Mouse (Mus musculus) ES-Bruce4 (cell line): Measurements from ENCODE around the gene Lysmd1. TPM values are rescaled to one million over a fixed set of nuclear protein-coding genes. Genes with fewer than 3 reads are reported as not detected.

Experiments
- H3K27ac ChIP-seq: 2 replicates; pipeline ENCODE4 v1.5.1; 2012; ENCODE audit warnings: low read length, inconsistent platforms; ENCODE audit not compliant: insufficient read depth
- H3K27me3 ChIP-seq: 2 replicates; pipeline ENCODE4 v1.6.1; 2012; ENCODE audit warnings: mild to moderate bottlenecking, low read length, inconsistent platforms; ENCODE audit not compliant: control insufficient read depth, poor library complexity, insufficient read depth, severe bottlenecking
- H3K36me3 ChIP-seq: 2 replicates; pipeline ENCODE4 v1.6.1; 2012; ENCODE audit warnings: inconsistent platforms, mild to moderate bottlenecking, low read length, moderate library complexity; ENCODE audit not compliant: control insufficient read depth, poor library complexity, insufficient read depth, severe bottlenecking
- H3K4me1 ChIP-seq: one replicate; pipeline ENCODE4 v1.8.1; 2011; ENCODE audit warnings: low read length; ENCODE audit not compliant: control insufficient read depth, insufficient read depth
- H3K4me3 ChIP-seq: 2 replicates; pipeline ENCODE4 v1.5.1; 2011; ENCODE audit warnings: low read depth, mild to moderate bottlenecking, low read length
- H3K9ac ChIP-seq: 2 replicates; pipeline ENCODE4 v1.6.1; 2012; ENCODE audit warnings: low read depth, mild to moderate bottlenecking, inconsistent platforms; ENCODE audit not compliant: poor library complexity, severe bottlenecking
- H3K9me3 ChIP-seq: replicated peaks from 2 replicates; pipeline ENCODE4 v1.6.1; 2012; ENCODE audit warnings: mild to moderate bottlenecking, low read length, inconsistent platforms; ENCODE audit not compliant: control insufficient read depth, poor library complexity, insufficient read depth, severe bottlenecking
- CTCF ChIP-seq: IDR thresholded peaks from one replicate; pipeline ENCODE4 v1.8.1; 2011; ENCODE audit warnings: low read depth, low read length
- EP300 ChIP-seq: IDR thresholded peaks from 2 replicates; pipeline ENCODE4 v1.6.1; 2011; ENCODE audit warnings: low read depth, low read length; ENCODE audit not compliant: insufficient read depth
- POLR2A ChIP-seq: IDR thresholded peaks from one replicate; pipeline ENCODE4 v1.8.1; 2011; ENCODE audit warnings: low read length; ENCODE audit not compliant: insufficient read depth
- polyA plus RNA-seq: library from polyadenylated mRNA; stranded (reverse); fragments of >200 nt; gene quantifications from 2 replicates; pipeline ENCODE4 v1.2.4, GENCODE M21; 2011; ENCODE audit warnings: low read depth; ENCODE audit not compliant: missing spikeins, insufficient read depth, insufficient read length

The Lysmd1 gene
- polyA plus RNA-seq, 1 experiment = 5.7 TPM

DNA sequence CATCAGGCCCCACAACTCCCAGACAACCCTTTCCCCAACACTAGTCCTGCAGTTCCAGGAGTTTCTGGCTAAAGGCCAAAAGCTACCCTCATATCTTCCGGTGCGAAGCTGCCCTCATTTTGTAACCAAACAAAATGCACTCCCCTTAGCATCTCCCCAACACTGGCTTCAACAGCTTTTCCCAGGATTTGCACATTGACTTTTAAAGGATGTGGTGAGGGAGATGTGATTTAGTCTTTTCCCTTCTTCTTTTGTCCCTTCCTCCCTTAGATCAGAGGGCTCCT lies 28.4 kb downstream of the Lysmd1 start:
- H3K9ac ChIP-seq = no peak overlapping the region
- peaks cover 18% of the 10 kb centered on the region for H3K4me1 ChIP-seq
- H3K4me3 ChIP-seq = no peak overlapping the region
- H3K27ac ChIP-seq = peak overlapping the region; percentile 71
- H3K36me3 ChIP-seq = no peaks in the 10 kb centered on the region
- no peaks in the 10 kb centered on the region for H3K9me3 ChIP-seq
- H3K27me3 ChIP-seq = no peaks in the 10 kb centered on the region
- TF ChIP-seq POLR2A = no peak
- no peak for TF ChIP-seq CTCF
- no peak for TF ChIP-seq EP300

DNA sequence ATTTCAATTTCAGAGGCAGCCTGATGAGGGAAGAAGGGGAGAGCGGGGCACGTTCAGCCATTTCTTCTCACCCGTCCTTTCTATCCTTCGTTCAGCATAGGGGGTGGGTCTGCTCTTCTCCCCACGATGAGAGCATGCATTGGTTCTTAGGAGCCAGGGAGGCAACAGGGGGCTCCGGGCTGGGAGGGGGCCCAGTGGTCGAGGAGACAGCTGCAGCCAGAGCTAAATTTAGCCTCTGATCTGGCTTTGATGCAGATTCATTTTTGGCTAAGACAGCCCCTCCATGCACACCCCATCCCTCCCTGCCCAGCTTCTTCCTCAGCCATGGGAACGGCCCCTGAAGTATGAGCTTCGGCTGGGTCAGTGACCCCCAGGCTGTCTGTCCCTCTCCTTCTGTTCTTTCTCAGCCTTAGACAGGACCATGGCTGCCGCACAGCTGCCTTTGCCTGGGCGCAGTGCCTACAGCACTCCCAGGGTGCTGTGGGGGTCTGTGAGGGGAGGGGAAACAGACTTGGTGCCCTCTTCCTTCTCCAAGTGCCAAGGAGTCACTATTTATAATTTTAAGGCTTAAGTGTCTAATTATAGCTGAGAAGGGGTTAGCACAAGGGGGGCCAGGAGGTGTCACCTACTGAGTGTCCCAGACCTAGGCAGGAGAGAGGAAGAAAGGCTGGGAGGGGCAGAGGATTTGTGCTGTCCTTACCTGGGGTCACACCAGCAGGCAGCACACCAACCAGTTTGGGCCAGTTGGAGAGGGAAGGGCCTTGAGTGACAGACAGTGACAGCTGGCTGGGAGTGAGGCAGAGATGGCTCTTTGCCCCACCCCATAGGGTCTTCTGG lies 29.7 kb downstream of the Lysmd1 start:
- H3K9me3 ChIP-seq = no peaks in the 10 kb centered on the region
- H3K27ac ChIP-seq = no peak overlapping the region
- peaks cover 18% of the 10 kb centered on the region for H3K4me1 ChIP-seq
- H3K36me3 ChIP-seq = no peaks in the 10 kb centered on the region
- no peak overlapping the region for H3K9ac ChIP-seq
- no peak overlapping the region for H3K4me3 ChIP-seq
- no peaks in the 10 kb centered on the region for H3K27me3 ChIP-seq
- TF ChIP-seq CTCF (no peak), EP300 (peak; percentile 77; the same call in 1 of the 2 replicates), POLR2A (no peak)

DNA sequence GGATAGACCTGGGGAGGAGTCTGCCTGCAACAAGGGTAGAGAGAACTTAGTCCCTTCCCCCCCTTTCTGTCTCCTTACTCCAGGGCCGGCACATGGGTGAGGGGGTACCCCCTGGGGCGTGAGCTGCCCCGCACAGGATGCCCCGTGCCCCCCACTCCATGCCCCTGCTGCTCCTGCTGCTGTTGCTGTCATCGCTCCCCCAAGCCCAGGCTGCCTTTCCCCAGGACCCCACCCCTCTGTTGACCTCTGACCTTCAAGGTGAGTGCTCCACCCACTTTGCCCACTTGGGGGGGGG lies 30.3 kb downstream of the Lysmd1 start:
- Histone ChIP-seq H3K36me3 (no peaks in the 10 kb centered on the region), H3K27me3 (no peaks in the 10 kb centered on the region), H3K4me1 (peaks cover 18% of the 10 kb centered on the region), H3K9ac (no peak overlapping the region), H3K27ac (no peak overlapping the region), H3K4me3 (no peak overlapping the region), H3K9me3 (no peaks in the 10 kb centered on the region)
- no peak for TF ChIP-seq CTCF
- TF ChIP-seq POLR2A = no peak
- TF ChIP-seq EP300 = no peak

DNA sequence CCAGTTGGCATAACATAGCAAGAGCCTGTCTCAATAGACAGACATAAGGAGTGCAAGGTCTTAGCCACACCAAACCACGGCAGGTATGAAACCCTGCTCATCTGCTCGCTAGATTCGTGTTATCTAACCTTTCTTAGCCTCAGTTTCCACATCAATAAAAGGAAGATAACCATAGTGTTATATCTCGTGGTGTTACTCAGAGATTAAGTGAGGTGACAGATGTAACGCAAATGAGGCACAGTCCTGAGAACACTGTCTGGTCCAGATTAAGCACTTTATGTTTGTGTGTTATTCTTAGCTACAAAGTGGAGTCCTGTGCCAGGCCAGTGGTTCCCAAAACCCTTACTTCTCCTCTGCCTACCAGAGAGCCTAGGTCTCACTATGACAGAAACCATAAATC lies 31.0 kb downstream of the Lysmd1 start:
- Histone ChIP-seq H3K36me3 (no peaks in the 10 kb centered on the region), H3K27me3 (no peaks in the 10 kb centered on the region), H3K4me1 (peaks cover 18% of the 10 kb centered on the region), H3K9me3 (no peaks in the 10 kb centered on the region), H3K9ac (no peak overlapping the region), H3K4me3 (no peak overlapping the region), H3K27ac (no peak overlapping the region)
- TF ChIP-seq CTCF (no peak), EP300 (no peak), POLR2A (no peak)

DNA sequence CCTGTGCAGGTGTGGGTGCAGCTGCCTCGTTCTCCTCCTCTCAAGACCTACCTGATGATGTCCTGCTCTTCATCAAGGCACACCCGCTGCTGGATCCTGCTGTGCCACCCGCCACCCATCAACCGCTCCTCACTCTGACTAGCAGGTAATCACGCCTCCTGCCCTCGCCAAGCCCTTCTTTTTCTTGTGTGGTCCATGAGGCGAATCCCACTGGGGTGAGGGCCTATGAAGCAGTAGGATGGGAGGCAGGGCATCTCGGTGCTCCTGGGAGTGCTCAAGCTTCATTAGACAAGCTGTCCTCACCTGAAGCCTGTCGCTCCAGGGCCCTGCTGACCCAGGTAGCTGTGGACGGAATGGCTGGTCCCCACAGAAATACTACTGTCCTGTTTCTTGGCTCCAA lies 36.1 kb downstream of the Lysmd1 start:
- Histone ChIP-seq H3K27me3 (no peaks in the 10 kb centered on the region; the same call in 1 of the 2 replicates), H3K27ac (no peak overlapping the region), H3K9ac (no peak overlapping the region), H3K36me3 (0 out of 2 replicates have a peak, but pooled peaks cover 2% of the 10 kb centered on the region), H3K9me3 (no peaks in the 10 kb centered on the region), H3K4me3 (no peak overlapping the region), H3K4me1 (no peaks in the 10 kb centered on the region)
- TF ChIP-seq POLR2A (no peak), CTCF (no peak), EP300 (no peak)

DNA sequence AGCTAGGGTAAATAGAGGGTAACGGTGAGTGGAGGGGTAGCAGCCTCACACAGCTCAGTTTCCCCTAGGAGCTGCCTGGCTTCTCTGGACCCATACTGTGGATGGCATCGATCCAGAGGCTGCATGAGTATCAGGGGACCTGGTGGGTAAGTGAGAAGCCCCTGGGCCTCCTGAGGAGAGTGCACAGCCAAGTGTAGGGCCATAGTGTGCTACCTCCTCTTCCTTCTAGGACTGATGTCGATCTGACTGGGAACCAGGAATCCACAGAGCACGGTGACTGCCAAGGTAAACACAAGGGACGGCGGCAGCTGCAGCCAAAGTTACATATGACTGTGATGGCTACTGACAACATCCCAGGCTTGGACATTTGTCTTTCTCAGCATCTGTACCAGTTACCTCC lies 37.2 kb downstream of the Lysmd1 start:
- no peak overlapping the region for H3K9ac ChIP-seq
- H3K27me3 ChIP-seq = no peaks in the 10 kb centered on the region; the same call in 1 of the 2 replicates
- H3K9me3 ChIP-seq = no peaks in the 10 kb centered on the region
- no peak overlapping the region for H3K4me3 ChIP-seq
- H3K4me1 ChIP-seq = no peaks in the 10 kb centered on the region
- TF ChIP-seq CTCF (no peak), POLR2A (no peak), EP300 (no peak)
- H3K36me3 ChIP-seq = 0 out of 2 replicates have a peak, but pooled peaks cover 2% of the 10 kb centered on the region
- no peak overlapping the region for H3K27ac ChIP-seq
